9 mouse cellular contexts compared by ENCODE assay signal in the genomic region with DNA sequence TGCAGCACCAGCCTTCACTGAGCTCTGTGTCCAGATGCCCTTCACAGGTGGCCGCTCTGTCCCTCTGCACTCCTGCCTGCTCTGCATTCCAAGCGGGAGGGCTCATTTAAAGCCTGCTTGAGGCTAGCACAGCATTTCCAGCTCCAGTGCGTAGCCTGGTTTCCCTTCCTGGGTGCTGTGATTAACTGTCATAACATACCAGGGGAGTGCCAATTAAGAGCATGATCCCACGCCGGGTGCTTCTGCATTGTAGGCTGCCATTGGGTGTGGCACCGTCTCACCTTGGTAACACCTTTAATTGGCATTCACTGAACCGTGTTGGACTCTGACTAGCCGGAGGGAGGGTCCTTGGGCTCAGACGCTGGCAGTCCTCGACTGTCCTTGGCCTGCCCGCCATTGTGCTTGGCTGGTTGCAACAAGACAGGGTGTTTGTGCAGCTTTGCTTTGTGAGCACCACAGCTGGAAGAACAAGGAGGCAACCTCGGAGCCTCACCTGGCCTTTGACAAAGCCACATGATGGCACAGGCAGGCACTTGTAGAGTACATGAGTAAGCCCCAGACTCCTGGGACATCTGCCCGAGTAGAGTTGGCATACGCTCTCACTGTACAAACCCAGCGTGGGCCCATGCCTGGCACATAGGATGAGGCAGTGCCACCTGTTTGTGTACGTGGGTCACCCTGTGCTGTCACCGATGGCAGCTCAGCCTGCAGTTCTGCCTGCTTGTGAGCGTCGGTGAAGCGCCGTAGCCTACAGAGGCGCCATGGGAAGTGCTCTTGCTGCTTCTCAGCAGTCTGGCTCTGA. TPM values are rescaled to one million over a fixed set of nuclear protein-coding genes. Genes with fewer than 3 reads are reported as not detected.
DNase-seq lines count a peak whose midpoint lies in the region; ATAC-seq and TF ChIP-seq lines count a peak whose summit lies in the region.
"Had no signal": no experiment of that assay in that cellular context is flagged by ENCODE, and none has a peak within 500 bp of the region (broad histone marks: within the 10 kb centered on the region; RNA-seq: fewer than 3 reads in every experiment).

No protein-coding gene starts in this region.

- H3K9me3 ChIP-seq in lung, postnatal 0 days (ENCODE audit: low read length) = no peaks in the 10 kb centered on the region
- no peaks in the 10 kb centered on the region for H3K9me3 ChIP-seq in forebrain, embryonic 12.5 days
- H3K9me3 ChIP-seq in limb, embryonic 12.5 days = no peaks in the 10 kb centered on the region
- H3K9me3 ChIP-seq: liver, embryonic 13.5 days had no signal

- ATAC-seq in lung, postnatal 0 days = no peak
- no peak; the same call in 1 of the 2 replicates for ATAC-seq in forebrain, embryonic 12.5 days (ENCODE audit: low FRiP score)
- no peak for ATAC-seq in limb, embryonic 12.5 days (ENCODE audit: insufficient number of reproducible peaks, insufficient read depth, low FRiP score, low TSS enrichment, low read depth)

- no peak for TF ChIP-seq EP300 in lung, postnatal 0 days (IDR thresholded peaks at IDR 0.05)

- H3K4me1 ChIP-seq in lung, postnatal 0 days (ENCODE audit: insufficient read depth, low read depth, low read length) = peaks cover 55% of the 10 kb centered on the region; the same call in 1 of the 2 replicates
- peaks cover 64% of the 10 kb centered on the region for H3K4me1 ChIP-seq in forebrain, embryonic 12.5 days
- H3K4me1 ChIP-seq in kidney, adult 2 months (ENCODE audit: control insufficient read depth, insufficient read depth, low read length) = peaks cover 74% of the 10 kb centered on the region
- peaks cover 79% of the 10 kb centered on the region for H3K4me1 ChIP-seq in limb, embryonic 12.5 days (replicated peaks)

- H3K4me2 ChIP-seq in lung, postnatal 0 days (replicated peaks; ENCODE audit: low read depth, low read length) = no peak overlapping the region
- no peak overlapping the region for H3K4me2 ChIP-seq in forebrain, embryonic 12.5 days
- no peak overlapping the region for H3K4me2 ChIP-seq in limb, embryonic 12.5 days
- H3K4me2 ChIP-seq: liver, embryonic 13.5 days had no signal

- 0 out of 2 replicates have a peak, but pooled peaks cover 3% of the 10 kb centered on the region for H3K36me3 ChIP-seq in lung, postnatal 0 days (ENCODE audit: insufficient read depth, low read length)
- H3K36me3 ChIP-seq in forebrain, embryonic 12.5 days (replicated peaks) = 0 out of 2 replicates have a peak, but pooled peaks cover 4% of the 10 kb centered on the region
- H3K36me3 ChIP-seq in kidney, adult 2 months (ENCODE audit: control insufficient read depth, insufficient read depth, low read length) = no peaks in the 10 kb centered on the region
- peaks cover 4% of the 10 kb centered on the region; the same call in 1 of the 2 replicates for H3K36me3 ChIP-seq in limb, embryonic 12.5 days

- H3K4me3 ChIP-seq in lung, postnatal 0 days (ENCODE audit: low read depth, low read length) = no peak overlapping the region
- H3K4me3 ChIP-seq in forebrain, embryonic 12.5 days (replicated peaks) = no peak overlapping the region
- H3K4me3 ChIP-seq in kidney, adult 2 months (ENCODE audit: insufficient read depth, low read depth, low read length) = no peak overlapping the region
- no peak overlapping the region for H3K4me3 ChIP-seq in limb, embryonic 12.5 days (replicated peaks)
- H3K4me3 ChIP-seq: liver, embryonic 13.5 days had no signal

- TF ChIP-seq CTCF in lung, postnatal 0 days (IDR thresholded peaks at IDR 0.05) = no peak
- no peak for TF ChIP-seq CTCF in kidney, adult 2 months (conservative IDR thresholded peaks at IDR 0.05; ENCODE audit: insufficient read depth, insufficient read length, low read depth, low read length)

- no peak for DNase-seq in lung, postnatal 0 days (ENCODE audit: low spot score)
- no peak for DNase-seq in lung, postnatal 14 days
- DNase-seq in kidney, adult 2 months = peak; percentile 88
- DNase-seq in spleen, postnatal 36 days (ENCODE audit: low spot score in 2 of 2) = no peak
- no peak for DNase-seq in frontal cortex, postnatal 10 days (ENCODE audit: low spot score in 2 of 2)
- DNase-seq in thymus, postnatal 10 days (ENCODE audit: low spot score in 2 of 2) = no peak
- DNase-seq: liver, embryonic 13.5 days had no signal

- H3K9ac ChIP-seq in lung, postnatal 0 days (replicated peaks; ENCODE audit: low read depth) = no peak overlapping the region
- no peak overlapping the region for H3K9ac ChIP-seq in forebrain, embryonic 12.5 days
- no peak overlapping the region for H3K9ac ChIP-seq in limb, embryonic 12.5 days (replicated peaks)
- H3K9ac ChIP-seq: liver, embryonic 13.5 days had no signal

- WGBS in lung, postnatal 0 days = 62% methylated on average over 22 of the region's 22 CpGs
- WGBS in forebrain, embryonic 12.5 days = 83% methylated on average over 22 of the region's 22 CpGs
- WGBS in kidney, adult 2 months = 52% methylated on average over 22 of the region's 22 CpGs
- 83% methylated on average over 22 of the region's 22 CpGs for WGBS in limb, embryonic 12.5 days

- H3K27ac ChIP-seq in lung, postnatal 0 days (ENCODE audit: low read length) = peak overlapping the region; percentile 90
- peak overlapping the region; percentile 51; the same call in 1 of the 2 replicates for H3K27ac ChIP-seq in forebrain, embryonic 12.5 days
- H3K27ac ChIP-seq in kidney, adult 2 months (ENCODE audit: insufficient read depth, low read depth, low read length) = peak overlapping the region; percentile 91
- H3K27ac ChIP-seq in limb, embryonic 12.5 days = peak overlapping the region; percentile 60
- H3K27ac ChIP-seq: liver, embryonic 13.5 days had no signal

- TF ChIP-seq POLR2A in kidney, adult 2 months (IDR thresholded peaks at IDR 0.05; ENCODE audit: low read depth, low read length) = no peak

- no peaks in the 10 kb centered on the region for H3K27me3 ChIP-seq in lung, postnatal 0 days (replicated peaks; ENCODE audit: insufficient read depth, low read length)
- 0 out of 2 replicates have a peak, but pooled peaks cover 2% of the 10 kb centered on the region for H3K27me3 ChIP-seq in forebrain, embryonic 12.5 days
- no peaks in the 10 kb centered on the region for H3K27me3 ChIP-seq in kidney, adult 2 months (replicated peaks; ENCODE audit: control insufficient read depth, insufficient read depth, low read length)
- H3K27me3 ChIP-seq in limb, embryonic 12.5 days = no peaks in the 10 kb centered on the region
- H3K27me3 ChIP-seq: liver, embryonic 13.5 days had no signal

RNA-seq across cellular contexts. Expression of a gene that starts 57.4 kb away (rescaled TPM):
- 6.0 and 7.1 TPM in 2 replicates for polyA plus RNA-seq in lung, postnatal 0 days (2015; fragmentation: Nextera tagmentation; extraction: Ambion mirVana)
- 1.1 and 1.6 TPM in 2 replicates for polyA plus RNA-seq in forebrain, embryonic 12.5 days (2016; fragmentation: Nextera tagmentation; extraction: Ambion mirVana)
- polyA plus RNA-seq in kidney, adult 2 months (2012; rRNA removed) = 1.4 and 2.5 TPM in 2 replicates
- 1.2 and 1.4 TPM in 2 replicates for polyA plus RNA-seq in limb, embryonic 12.5 days (2016; fragmentation: Nextera tagmentation; extraction: Ambion mirVana)
